Mouse (Mus musculus) C2C12 (cell line): ENCODE measurements around the gene Coa4. TPM values are rescaled to one million over a fixed set of nuclear protein-coding genes. Genes with fewer than 3 reads are reported as not detected.

ENCODE experiments used
- H3K27me3 ChIP-seq: one replicate; pipeline ENCODE4 v1.6.1; 2011; ENCODE audit not compliant: control insufficient read depth, insufficient read depth, insufficient read length
- H3K36me3 ChIP-seq: one replicate; pipeline ENCODE4 v1.6.1; 2011; ENCODE audit not compliant: control insufficient read depth, insufficient read depth
- H3K4me3 ChIP-seq: one replicate; pipeline ENCODE4 v1.5.1; 2011; ENCODE audit warnings: mild to moderate bottlenecking, control low read depth; ENCODE audit not compliant: poor library complexity, insufficient read depth, severe bottlenecking
- H3K79me2 ChIP-seq: one replicate; pipeline ENCODE4 v1.6.1; 2011; ENCODE audit not compliant: control insufficient read depth, insufficient read depth
- H3K79me3 ChIP-seq: one replicate; pipeline ENCODE4 v1.6.1; 2011; ENCODE audit warnings: low read depth, control low read depth
- H3ac ChIP-seq: one replicate; pipeline ENCODE3; 2011; ENCODE audit warnings: low read depth; ENCODE audit not compliant: control insufficient read depth, insufficient read length
- CEBPB ChIP-seq: IDR thresholded peaks from one replicate; pipeline ENCODE4 v1.6.1; 2011; ENCODE audit warnings: low read depth, mild to moderate bottlenecking, control low read depth, moderate library complexity
- CTCF ChIP-seq: IDR thresholded peaks from one replicate; pipeline ENCODE4 v1.5.1; 2011; ENCODE audit not compliant: control insufficient read depth, insufficient read depth, insufficient read length
- FOSL1 ChIP-seq: IDR thresholded peaks from one replicate; pipeline ENCODE4 v1.8.0; 2011; ENCODE audit warnings: mild to moderate bottlenecking, low read length; ENCODE audit not compliant: poor library complexity, insufficient read depth, severe bottlenecking
- MAX ChIP-seq: IDR thresholded peaks from one replicate; pipeline ENCODE4 v1.6.1; 2011; ENCODE audit warnings: mild to moderate bottlenecking, control low read depth
- MYOD1 ChIP-seq: IDR thresholded peaks from one replicate; pipeline ENCODE4 v1.6.1; 2011; ENCODE audit warnings: low read depth; ENCODE audit not compliant: control insufficient read depth, insufficient read length
- MYOG ChIP-seq: IDR thresholded peaks from one replicate; pipeline ENCODE4 v1.6.1; 2011; ENCODE audit not compliant: control insufficient read depth, insufficient read length; ENCODE audit errors: extremely low read depth
- USF1 ChIP-seq: IDR thresholded peaks from one replicate; pipeline ENCODE4 v1.6.1; 2011; ENCODE audit warnings: low read depth, mild to moderate bottlenecking, control low read depth, moderate library complexity
- polyA plus RNA-seq: library from polyadenylated mRNA; unstranded; fragments of >200 nt; fragmentation: generic; extraction: Trizol; gene quantifications from one replicate; pipeline ENCODE4 v1.2.1, GENCODE M21; 2012; ENCODE audit warnings: missing spikeins

Coa4 gene
- polyA plus RNA-seq, 1 experiment: 8.4 TPM

GRCm38 (mm10) chr7:100589816-100590215 is 52.9 kb downstream of the Coa4 start:
- Histone ChIP-seq H3K4me3 (no peak overlapping the region), H3K79me3 (no peaks in the 10 kb centered on the region), H3K79me2 (no peaks in the 10 kb centered on the region), H3ac (no peak overlapping the region), H3K36me3 (no peaks in the 10 kb centered on the region), H3K27me3 (no peaks in the 10 kb centered on the region)
- TF ChIP-seq FOSL1 (no peak), MAX (no peak), USF1 (no peak), MYOG (no peak), MYOD1 (no peak), CEBPB (no peak), CTCF (no peak)

Other genes starting within 250 kb of the Coa4 start
- 7.8 TPM for gene C2cd3, start 164.8 kb upstream of the Coa4 start, polyA plus RNA-seq
- 44.2 TPM for gene Ppme1, start 164.8 kb upstream of the Coa4 start, polyA plus RNA-seq
- gene Ucp3, start 64.1 kb upstream of the Coa4 start, polyA plus RNA-seq: not detected
- 92.5 TPM for gene Ucp2, start 43.7 kb upstream of the Coa4 start, polyA plus RNA-seq
- 0.07 TPM for gene Dnajb13, start 22.1 kb upstream of the Coa4 start, polyA plus RNA-seq
- gene Rab6a, start 70.3 kb downstream of the Coa4 start, polyA plus RNA-seq: 37.5 TPM
- gene Mrpl48, start 71.2 kb downstream of the Coa4 start, polyA plus RNA-seq: 30.7 TPM
- 0.94 TPM for gene Plekhb1, start 125.3 kb downstream of the Coa4 start, polyA plus RNA-seq
- 30.5 TPM for gene Fam168a, start 169.6 kb downstream of the Coa4 start, polyA plus RNA-seq